Mouse (Mus musculus): ENCODE results near the gene Ppfia3. TPM values are rescaled to one million over a fixed set of nuclear protein-coding genes. Genes with fewer than 3 reads are reported as not detected.
"Not testable (repeated sequence)": the region's sequence is repeated elsewhere in the genome, so short reads cannot be mapped to it uniquely, and the experiment has no call there.

Ppfia3 gene
- polyA plus RNA-seq, 1 experiment from 2014 or later = 32.1 TPM

GRCm38 (mm10) chr7:45405091-45406075 lies 38.6 kb upstream of the Ppfia3 start, which contains the start of gene Kcna7:
TSS of gene Kcna7 (plus strand) at chr7:45405653.
- no peak for ATAC-seq (ENCODE audit: low FRiP score, low read depth)
- Histone ChIP-seq H3K27me3 (peaks cover 59% of the 10 kb centered on the region), H3K4me3 (peak within 1 kb of the TSS; percentile 29), H3K9ac (no peak within 1 kb of the TSS), H3K27ac (replicated peaks) (no peak within 1 kb of the TSS), H3K9me3 (no peaks in the 10 kb centered on the region), H3K4me2 (peak within 1 kb of the TSS; percentile 51), H3K4me1 (replicated peaks) (peaks cover 8% of the 10 kb centered on the region; the same call in 1 of the 2 replicates), H3K36me3 (no peaks in the 10 kb centered on the region)
- 11% methylated on average over 28 of the region's 28 CpGs for WGBS

DNA sequence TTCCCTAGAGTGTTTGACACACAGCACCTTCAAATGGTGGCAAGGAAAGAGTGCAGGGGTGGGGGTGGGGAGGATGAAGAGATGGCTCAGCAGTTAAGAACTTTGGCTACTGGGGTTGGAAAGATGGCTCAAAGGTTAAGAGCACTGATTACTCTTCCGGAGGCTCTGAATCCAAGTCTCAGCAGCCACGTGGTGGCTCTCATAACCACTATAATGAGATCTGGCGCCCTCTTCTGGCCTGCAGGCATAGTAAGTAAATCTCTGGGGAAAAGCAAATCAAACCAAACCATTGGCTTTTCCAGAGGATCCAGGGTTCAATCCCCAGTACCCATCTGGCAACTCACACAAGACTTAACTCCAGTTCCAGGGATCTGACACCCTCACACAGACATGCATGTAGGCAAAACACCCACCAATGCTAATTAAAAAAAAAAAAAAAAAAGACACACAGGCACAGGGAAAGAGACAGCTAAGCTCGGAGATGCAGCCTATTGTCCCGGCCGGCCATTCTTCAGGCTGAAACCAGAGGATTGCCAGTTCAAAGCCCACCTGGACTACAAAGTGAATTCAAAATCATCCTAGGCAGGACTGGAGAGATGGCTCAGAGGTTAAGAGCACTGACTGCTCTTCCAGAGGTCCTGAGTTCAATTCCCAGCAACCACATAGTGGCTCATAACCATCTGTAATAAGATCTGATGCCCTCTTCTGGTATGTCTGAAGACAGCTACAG lies 36.9 kb upstream of the Ppfia3 start:
- Histone ChIP-seq H3K9me3 (no peaks in the 10 kb centered on the region), H3K27me3 (peaks cover 42% of the 10 kb centered on the region), H3K27ac (replicated peaks) (no peak overlapping the region), H3K9ac (no peak overlapping the region), H3K36me3 (no peaks in the 10 kb centered on the region), H3K4me2 (no peak overlapping the region), H3K4me1 (replicated peaks) (peaks cover 8% of the 10 kb centered on the region; the same call in 1 of the 2 replicates), H3K4me3 (no peak overlapping the region)
- 45% methylated on average over 6 of the region's 6 CpGs for WGBS
- no peak for ATAC-seq (ENCODE audit: low FRiP score, low read depth)

- H3K4me1 ChIP-seq (replicated peaks) = peaks cover 5% of the 10 kb centered on the region; the same call in 1 of the 2 replicates
- no peak overlapping the region for H3K9ac ChIP-seq
- H3K27me3 ChIP-seq = peaks cover 21% of the 10 kb centered on the region
- H3K4me3 ChIP-seq = no peak overlapping the region
- no peaks in the 10 kb centered on the region for H3K36me3 ChIP-seq
- H3K4me2 ChIP-seq = no peak overlapping the region
- no peaks in the 10 kb centered on the region for H3K9me3 ChIP-seq
- WGBS = 81% methylated on average over 10 of the region's 10 CpGs
- no peak overlapping the region for H3K27ac ChIP-seq (replicated peaks)
- no peak for ATAC-seq (ENCODE audit: low FRiP score, low read depth)
These were observed 34.8 kb upstream of the Ppfia3 start for GRCm38 (mm10) chr7:45401521-45402085.

GRCm38 (mm10) chr7:45396787-45397186 lies 30.0 kb upstream of the Ppfia3 start:
- WGBS = 69% methylated on average over 2 of the region's 2 CpGs
- Histone ChIP-seq H3K9me3 (no peaks in the 10 kb centered on the region), H3K27me3 (no peaks in the 10 kb centered on the region), H3K27ac (replicated peaks) (no peak overlapping the region), H3K36me3 (peaks cover 8% of the 10 kb centered on the region), H3K4me2 (no peak overlapping the region), H3K4me1 (replicated peaks) (peaks cover 25% of the 10 kb centered on the region), H3K9ac (no peak overlapping the region), H3K4me3 (no peak overlapping the region)
- ATAC-seq (ENCODE audit: low FRiP score, low read depth) = no peak

GRCm38 (mm10) chr7:45396337-45396775 lies 29.5 kb upstream of the Ppfia3 start:
- H3K36me3 ChIP-seq = peaks cover 12% of the 10 kb centered on the region
- peak; percentile 20; the same call in 1 of the 2 replicates for ATAC-seq (ENCODE audit: low FRiP score, low read depth)
- peaks cover 25% of the 10 kb centered on the region for H3K4me1 ChIP-seq (replicated peaks)
- H3K9ac ChIP-seq = peak overlapping the region; percentile 48; the same call in 1 of the 2 replicates
- H3K4me3 ChIP-seq = peak overlapping the region; percentile 80
- WGBS = 3% methylated on average over 3 of the region's 3 CpGs
- H3K27me3 ChIP-seq, H3K9me3 ChIP-seq: not testable (repeated sequence)
- peak overlapping the region; percentile 86 for H3K27ac ChIP-seq (replicated peaks)
- H3K4me2 ChIP-seq = peak overlapping the region; percentile 71

GRCm38 (mm10) chr7:45395578-45396336 lies 28.9 kb upstream of the Ppfia3 start, which contains the start of gene Snrnp70:
TSS of gene Snrnp70 (minus strand) at chr7:45395742.
- peak within 1 kb of the TSS; percentile 80 for H3K4me3 ChIP-seq
- H3K4me1 ChIP-seq (replicated peaks) = peaks cover 25% of the 10 kb centered on the region
- under 1% methylated on average over 60 of the region's 60 CpGs for WGBS
- peak; percentile 97 for ATAC-seq (ENCODE audit: low FRiP score, low read depth)
- H3K9ac ChIP-seq = peak within 1 kb of the TSS; percentile 77
- H3K27me3 ChIP-seq = no peaks in the 10 kb centered on the region
- H3K36me3 ChIP-seq = peaks cover 16% of the 10 kb centered on the region
- peak within 1 kb of the TSS; percentile 80 for H3K4me2 ChIP-seq
- H3K9me3 ChIP-seq = no peaks in the 10 kb centered on the region
- peak within 1 kb of the TSS; percentile 96 for H3K27ac ChIP-seq (replicated peaks)

- peak overlapping the region; percentile 96 for H3K27ac ChIP-seq (replicated peaks)
- H3K4me2 ChIP-seq = peak overlapping the region; percentile 80
- peaks cover 25% of the 10 kb centered on the region for H3K4me1 ChIP-seq (replicated peaks)
- H3K27me3 ChIP-seq = no peaks in the 10 kb centered on the region
- peak; percentile 78 for ATAC-seq (ENCODE audit: low FRiP score, low read depth)
- peak overlapping the region; percentile 77 for H3K9ac ChIP-seq
- under 1% methylated on average over 19 of the region's 20 CpGs for WGBS
- H3K9me3 ChIP-seq = no peaks in the 10 kb centered on the region
- peaks cover 22% of the 10 kb centered on the region for H3K36me3 ChIP-seq
- peak overlapping the region; percentile 80 for H3K4me3 ChIP-seq
These were observed 28.3 kb upstream of the Ppfia3 start for GRCm38 (mm10) chr7:45395129-45395541.

DNA sequence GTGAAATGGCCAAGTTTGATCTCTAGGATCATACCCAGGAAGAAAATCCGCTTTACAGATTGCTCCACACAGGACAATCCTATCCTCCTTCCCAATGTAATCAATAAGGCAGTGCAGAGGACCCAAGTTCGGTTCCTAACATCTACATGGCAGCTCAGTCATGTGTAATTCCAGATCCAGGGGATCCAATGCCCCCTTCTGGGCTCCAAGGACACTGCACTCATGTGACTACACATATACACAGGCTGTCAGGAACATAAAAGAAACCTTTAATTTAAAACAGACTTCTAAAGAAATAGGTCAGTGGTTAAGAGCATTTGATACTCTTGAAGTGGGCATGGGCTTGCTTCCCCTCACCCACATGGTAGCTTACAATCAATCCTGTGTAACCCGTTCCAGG lies 19.3 kb upstream of the Ppfia3 start:
- no peak overlapping the region for H3K27ac ChIP-seq (replicated peaks)
- no peak overlapping the region for H3K4me2 ChIP-seq
- peaks cover 94% of the 10 kb centered on the region for H3K36me3 ChIP-seq
- no peak overlapping the region for H3K4me3 ChIP-seq
- H3K9me3 ChIP-seq = no peaks in the 10 kb centered on the region
- H3K27me3 ChIP-seq = no peaks in the 10 kb centered on the region
- H3K9ac ChIP-seq = no peak overlapping the region
- H3K4me1 ChIP-seq (replicated peaks) = no peaks in the 10 kb centered on the region
- 93% methylated on average over 3 of the region's 3 CpGs for WGBS
- ATAC-seq (ENCODE audit: low FRiP score, low read depth) = no peak

GRCm38 (mm10) chr7:45376057-45376456 lies 9.2 kb upstream of the Ppfia3 start:
- no peaks in the 10 kb centered on the region for H3K9me3 ChIP-seq
- WGBS = 73% methylated on average over 1 of the region's 1 CpGs
- H3K4me3 ChIP-seq = no peak overlapping the region
- no peak overlapping the region for H3K27ac ChIP-seq (replicated peaks)
- H3K4me1 ChIP-seq (replicated peaks) = no peaks in the 10 kb centered on the region
- no peaks in the 10 kb centered on the region for H3K27me3 ChIP-seq
- no peak for ATAC-seq (ENCODE audit: low FRiP score, low read depth)
- H3K36me3 ChIP-seq = peaks cover 74% of the 10 kb centered on the region
- H3K9ac ChIP-seq = no peak overlapping the region
- no peak overlapping the region for H3K4me2 ChIP-seq

GRCm38 (mm10) chr7:45374620-45375019 lies 7.8 kb upstream of the Ppfia3 start:
- Histone ChIP-seq H3K36me3 (peaks cover 60% of the 10 kb centered on the region), H3K4me1 (replicated peaks) (peaks cover 14% of the 10 kb centered on the region), H3K4me2 (no peak overlapping the region), H3K9ac (no peak overlapping the region), H3K27ac (replicated peaks) (no peak overlapping the region), H3K9me3 (no peaks in the 10 kb centered on the region), H3K27me3 (no peaks in the 10 kb centered on the region), H3K4me3 (no peak overlapping the region)
- no peak for ATAC-seq (ENCODE audit: low FRiP score, low read depth)
- WGBS = 96% methylated on average over 8 of the region's 8 CpGs

GRCm38 (mm10) chr7:45372371-45372770 lies 5.6 kb upstream of the Ppfia3 start:
- Histone ChIP-seq H3K9me3 (no peaks in the 10 kb centered on the region), H3K4me3 (no peak overlapping the region), H3K4me1 (replicated peaks) (peaks cover 34% of the 10 kb centered on the region), H3K36me3 (peaks cover 38% of the 10 kb centered on the region), H3K9ac (no peak overlapping the region), H3K27me3 (peaks cover 9% of the 10 kb centered on the region), H3K27ac (replicated peaks) (no peak overlapping the region), H3K4me2 (no peak overlapping the region)
- no peak for ATAC-seq (ENCODE audit: low FRiP score, low read depth)
- WGBS = 86% methylated on average over 5 of the region's 5 CpGs

Data from hindbrain, embryonic 15.5 days (tissue).